Mouse (Mus musculus) liver, adult 2 months (tissue): ENCODE data around the gene Atad3a. TPM values are rescaled to one million over a fixed set of nuclear protein-coding genes. Genes with fewer than 3 reads are reported as not detected.
A peak's percentile ranks its signal among the peaks of the same experiment; 100 is the strongest.

Source experiments
- DNase-seq: peaks from one replicate; pipeline ENCODE4 v3.0.0-alpha.2; 2011; ENCODE audit warnings: low read depth, low spot score; ENCODE audit errors: extremely low read depth
- H3K27ac ChIP-seq: fragments of 200-500 bp; replicated peaks from 2 replicates; pipeline ENCODE4 v1.5.1; 2012; ENCODE audit warnings: low read depth, mild to moderate bottlenecking, control low read depth, inconsistent platforms, low read length; ENCODE audit not compliant: insufficient read depth
- H3K27me3 ChIP-seq: fragments of 200-500 bp; 2 replicates; pipeline ENCODE4 v1.6.1; 2012; ENCODE audit warnings: mild to moderate bottlenecking, moderate library complexity, low read length, inconsistent platforms; ENCODE audit not compliant: control insufficient read depth, insufficient read depth
- H3K36me3 ChIP-seq: fragments of 200-500 bp; 2 replicates; pipeline ENCODE4 v1.6.1; 2012; ENCODE audit warnings: low read length, inconsistent platforms; ENCODE audit not compliant: control insufficient read depth, insufficient read depth
- H3K4me1 ChIP-seq: fragments of 200-500 bp; 2 replicates; pipeline ENCODE4 v1.6.1; 2011; ENCODE audit warnings: low read length; ENCODE audit not compliant: control insufficient read depth, insufficient read depth
- H3K4me3 ChIP-seq: fragments of 200-500 bp; 2 replicates; pipeline ENCODE4 v1.5.1; 2011; ENCODE audit warnings: low read depth, mild to moderate bottlenecking, control low read depth, low read length, moderate library complexity; ENCODE audit not compliant: insufficient read depth
- H3K79me2 ChIP-seq: fragments of 200-500 bp; 2 replicates; pipeline ENCODE4 v1.6.1; 2012; ENCODE audit warnings: inconsistent platforms, mild to moderate bottlenecking, low read length, moderate library complexity; ENCODE audit not compliant: control insufficient read depth, insufficient read depth
- H3K9ac ChIP-seq: fragments of 200-500 bp; 2 replicates; pipeline ENCODE4 v1.6.1; 2012; ENCODE audit warnings: low read depth, mild to moderate bottlenecking, control low read depth, inconsistent platforms, low read length
- CTCF ChIP-seq: fragments of 200-500 bp; IDR thresholded peaks from 2 replicates; pipeline ENCODE4 v1.5.1; 2011; ENCODE audit warnings: low read depth, low read length, control low read depth
- POLR2A ChIP-seq: fragments of 200-500 bp; IDR thresholded peaks from 2 replicates; pipeline ENCODE4 v1.6.1; 2011; ENCODE audit warnings: low read length, control low read depth; ENCODE audit not compliant: insufficient read depth; ENCODE audit errors: extremely low read depth
- WGBS: fragments of 180-500 bp; shearing (Covaris S2); methylation state at CpG from one replicate; pipeline ENCODE4 v1.1.7; 2018; 5-methylcytosine and 5-hydroxymethylcytosine counted together
- polyA plus RNA-seq: library from polyadenylated mRNA; depleted of rRNA; stranded (reverse); fragments of >200 nt; gene quantifications from 2 replicates; pipeline ENCODE4 v1.2.3, GENCODE M21; 2012
- total RNA-seq: library from RNA; depleted of rRNA; stranded (reverse); fragments of >200 nt; gene quantifications from 2 replicates; pipeline ENCODE4 v1.2.3, GENCODE M21; 2014

The Atad3a gene
- total and polyA plus RNA-seq, 2 experiments, result 54.5 to 129 TPM

DNA sequence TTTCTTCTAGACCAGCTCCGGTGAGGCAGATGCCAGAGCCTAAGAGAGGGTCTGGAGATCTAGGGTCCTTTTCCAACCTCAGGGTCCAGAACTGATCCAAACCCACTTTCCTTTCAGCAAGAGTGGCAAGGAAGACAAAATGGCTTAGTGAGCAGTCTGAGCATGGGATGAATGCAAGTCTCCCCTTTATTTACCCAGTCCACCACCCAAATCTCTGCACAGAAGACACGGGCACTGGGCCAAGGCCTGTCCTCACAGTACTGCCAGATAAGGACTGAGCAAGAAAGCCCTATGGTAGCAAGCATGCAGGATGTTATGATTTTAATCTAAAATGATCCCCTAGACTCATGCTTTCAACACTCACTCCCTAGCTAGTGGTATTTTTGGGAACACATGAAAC, 16.9 kb upstream of the Atad3a start:
- H3K4me3 ChIP-seq, result no peak overlapping the region
- no peak for TF ChIP-seq CTCF
- no peak for TF ChIP-seq POLR2A
- H3K4me1 ChIP-seq, result peaks cover 10% of the 10 kb centered on the region
- no peaks in the 10 kb centered on the region for H3K27me3 ChIP-seq
- no peak overlapping the region for H3K9ac ChIP-seq
- no peaks in the 10 kb centered on the region for H3K36me3 ChIP-seq
- WGBS, result 69% methylated on average over 2 of the region's 2 CpGs
- no peak overlapping the region for H3K27ac ChIP-seq
- DNase-seq, result no peak
- H3K79me2 ChIP-seq, result no peaks in the 10 kb centered on the region

DNA sequence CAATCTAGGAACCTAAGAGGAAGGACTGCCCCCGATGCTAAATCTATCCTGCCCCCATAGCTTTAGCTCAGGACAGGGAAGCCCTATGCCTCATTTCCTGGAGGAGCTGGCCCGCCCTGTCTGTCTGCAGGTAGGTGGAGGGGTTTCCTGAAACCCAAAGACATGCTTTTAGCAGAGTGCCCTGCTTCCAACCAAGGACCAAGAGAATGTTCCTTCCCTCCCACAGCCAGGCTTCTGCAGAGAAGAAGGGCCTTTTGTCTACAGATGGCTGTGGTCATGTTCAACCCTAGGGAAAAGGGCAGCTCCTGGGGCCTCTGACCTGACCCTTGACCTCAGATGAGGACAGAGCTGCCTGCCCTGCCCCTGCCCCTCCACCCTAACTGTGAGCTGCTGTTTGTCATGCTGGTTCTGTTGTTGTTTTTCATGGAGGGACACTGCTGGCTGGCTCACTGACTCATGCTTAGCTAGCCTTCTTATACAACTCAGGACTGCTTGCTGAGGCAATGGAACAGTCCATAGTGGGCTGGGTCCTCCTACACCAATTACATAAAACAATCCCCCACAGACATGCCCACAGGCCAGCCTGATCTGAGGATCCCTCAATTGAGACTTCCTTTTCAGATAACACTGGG, 15.9 kb upstream of the Atad3a start:
- Histone ChIP-seq H3K4me1 (peaks cover 10% of the 10 kb centered on the region), H3K79me2 (no peaks in the 10 kb centered on the region), H3K36me3 (no peaks in the 10 kb centered on the region), H3K4me3 (no peak overlapping the region), H3K9ac (no peak overlapping the region), H3K27me3 (no peaks in the 10 kb centered on the region), H3K27ac (peak overlapping the region; percentile 44; the same call in 1 of the 2 replicates)
- peak; percentile 75 for DNase-seq
- 60% methylated on average over 2 of the region's 2 CpGs for WGBS
- TF ChIP-seq POLR2A, result no peak
- TF ChIP-seq CTCF, result no peak

DNA sequence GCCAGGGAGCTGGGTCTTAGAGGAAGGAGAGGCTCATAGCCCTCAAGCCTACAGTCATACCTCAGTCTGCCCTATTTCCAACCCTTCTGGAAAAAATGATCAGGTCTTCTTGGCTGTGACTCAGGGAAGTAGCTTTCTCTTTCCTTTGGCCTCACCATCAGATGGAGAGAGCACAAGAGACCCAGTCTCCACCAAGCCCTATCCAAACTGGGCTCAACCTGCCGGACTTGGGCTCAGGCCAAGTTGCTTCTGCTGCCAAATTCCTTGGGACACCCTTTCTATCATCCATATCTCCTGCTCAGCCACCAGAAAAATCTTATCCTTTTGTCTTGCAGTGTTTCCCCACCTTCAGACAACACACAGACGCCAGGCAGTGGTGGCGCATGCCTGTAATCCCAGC, 15.0 kb upstream of the Atad3a start:
- peak; percentile 34 for DNase-seq
- H3K27me3 ChIP-seq, result no peaks in the 10 kb centered on the region
- no peak for TF ChIP-seq POLR2A
- TF ChIP-seq CTCF, result no peak
- H3K4me1 ChIP-seq, result peaks cover 10% of the 10 kb centered on the region
- no peak overlapping the region for H3K9ac ChIP-seq
- no peak overlapping the region for H3K27ac ChIP-seq
- H3K36me3 ChIP-seq, result no peaks in the 10 kb centered on the region
- H3K4me3 ChIP-seq, result no peak overlapping the region
- no peaks in the 10 kb centered on the region for H3K79me2 ChIP-seq
- WGBS, result 63% methylated on average over 3 of the region's 3 CpGs

DNA sequence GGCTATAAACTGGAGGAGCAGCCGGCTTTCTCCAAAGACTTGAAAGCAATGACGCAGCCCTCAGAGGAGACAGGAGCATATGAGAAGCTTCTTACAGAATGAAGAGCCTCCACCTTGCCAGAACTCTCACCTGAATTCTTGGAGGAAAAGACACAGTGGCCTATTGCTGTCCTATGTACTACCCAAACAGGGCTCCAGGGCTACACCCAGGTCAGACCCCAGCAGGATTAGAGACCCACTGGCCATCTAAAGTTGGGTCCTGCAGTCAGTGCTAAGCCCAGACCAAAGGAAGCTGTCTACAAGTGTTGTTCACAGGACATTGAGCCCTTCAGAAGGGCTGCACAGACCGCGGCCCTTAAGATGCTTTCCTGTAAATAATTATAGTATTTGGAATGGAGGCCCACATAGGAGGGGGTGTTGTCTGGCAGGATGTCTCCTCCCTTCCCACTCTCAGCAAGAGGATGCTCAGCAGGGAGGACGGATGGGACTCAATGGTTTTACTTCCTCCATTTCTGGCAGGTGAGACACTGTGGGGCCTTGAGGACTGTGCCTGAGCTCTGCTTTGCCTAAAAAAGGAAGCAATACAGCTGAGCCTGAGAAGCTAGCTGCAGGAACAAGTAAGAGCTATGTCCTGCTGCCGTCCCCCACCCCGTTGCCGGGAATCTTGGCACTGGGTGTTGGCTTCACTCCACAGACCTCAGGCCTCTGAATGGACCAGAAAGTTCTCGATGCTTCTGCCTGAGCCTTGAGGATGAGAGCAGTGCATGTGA, 14.3 kb upstream of the Atad3a start:
- H3K36me3 ChIP-seq, result no peaks in the 10 kb centered on the region
- WGBS, result 70% methylated on average over 9 of the region's 9 CpGs
- no peaks in the 10 kb centered on the region for H3K27me3 ChIP-seq
- peaks cover 12% of the 10 kb centered on the region for H3K4me1 ChIP-seq
- no peak overlapping the region for H3K9ac ChIP-seq
- no peaks in the 10 kb centered on the region for H3K79me2 ChIP-seq
- TF ChIP-seq POLR2A (no peak), CTCF (no peak)
- H3K27ac ChIP-seq, result no peak overlapping the region
- DNase-seq, result no peak
- no peak overlapping the region for H3K4me3 ChIP-seq

DNA sequence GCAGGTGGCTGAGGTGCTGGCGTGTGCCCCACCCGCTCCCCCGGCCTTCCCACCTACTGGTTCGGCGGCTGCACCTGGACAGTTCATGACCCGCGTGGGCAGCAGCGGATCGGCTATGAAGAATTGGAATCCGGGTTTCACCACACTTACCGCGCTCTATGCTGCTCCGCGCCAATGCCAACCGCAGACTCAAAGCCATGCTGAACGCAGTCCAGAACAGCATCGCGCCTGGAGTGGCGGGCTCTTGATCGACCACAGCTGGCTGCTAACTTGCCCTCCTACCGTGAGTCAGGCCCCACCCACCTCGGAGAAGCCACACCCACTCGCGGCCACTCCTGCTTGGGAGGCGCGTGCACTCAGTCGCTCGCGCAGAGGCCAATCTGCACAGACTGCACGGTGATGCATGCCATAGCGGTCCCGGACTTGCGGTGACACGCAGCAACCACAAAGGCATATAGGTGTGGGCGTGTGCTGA, 13.4 kb upstream of the Atad3a start, which contains the start of gene Vwa1:
Vwa1 (minus strand) TSS at position 419 of the 475 bp plus-strand sequence.
- no peaks in the 10 kb centered on the region for H3K36me3 ChIP-seq
- H3K4me3 ChIP-seq, result peak within 1 kb of the TSS; percentile 42
- no peaks in the 10 kb centered on the region for H3K79me2 ChIP-seq
- H3K9ac ChIP-seq, result peak within 1 kb of the TSS; percentile 10
- DNase-seq, result peak; percentile 68
- H3K27me3 ChIP-seq, result no peaks in the 10 kb centered on the region
- no peak within 1 kb of the TSS for H3K27ac ChIP-seq
- TF ChIP-seq POLR2A, result 0 out of 2 replicates have a peak, but pooled peaks have one; percentile 57
- no peak for TF ChIP-seq CTCF
- peaks cover 15% of the 10 kb centered on the region for H3K4me1 ChIP-seq
- WGBS, result under 1% methylated on average over 35 of the region's 35 CpGs
